Mouse (Mus musculus) lung, postnatal 0 days (tissue): Measurements from ENCODE around the gene Lin28b.

Experiments used
- CTCF ChIP-seq: IDR thresholded peaks from 2 replicates; pipeline ENCODE4 v1.5.1; 2016; ENCODE audit warnings: antibody characterized with exemption, mild to moderate bottlenecking
- EP300 ChIP-seq: IDR thresholded peaks from 2 replicates; pipeline ENCODE4 v1.6.1; 2016; ENCODE audit warnings: antibody characterized with exemption, mild to moderate bottlenecking, control low read depth

DNA sequence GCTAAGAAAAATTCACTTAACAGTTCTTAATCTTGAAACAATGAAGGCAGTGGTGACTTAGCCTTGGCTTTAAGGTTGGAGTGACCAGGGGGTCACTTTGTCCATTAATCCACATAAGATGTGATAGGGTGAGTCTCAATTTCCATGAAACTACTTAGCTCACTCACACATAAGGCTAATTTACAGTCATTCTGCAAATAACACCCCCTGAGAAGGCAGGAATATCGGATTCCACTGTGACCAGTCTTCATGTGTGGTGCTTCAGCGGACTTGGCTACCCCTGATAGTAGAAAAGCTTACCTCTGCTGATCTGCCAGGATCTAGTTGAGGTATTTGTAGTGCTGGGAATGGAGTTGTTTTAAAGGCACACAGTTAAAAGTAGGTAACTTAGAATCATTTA lies 115.7 kb downstream of the Lin28b start:
- TF ChIP-seq CTCF: no peak
- no peak for TF ChIP-seq EP300
